Mouse (Mus musculus) kidney, adult 9 months (tissue): ENCODE measurements around the gene Nrxn2.

Experiments used
- DNase-seq: peaks from one replicate; pipeline ENCODE4 v3.0.0; 2022

Nrxn2 gene

GRCm38 (mm10) chr19:6452672-6453310, 34.3 kb downstream of the Nrxn2 start:
- no peak for DNase-seq

DNA sequence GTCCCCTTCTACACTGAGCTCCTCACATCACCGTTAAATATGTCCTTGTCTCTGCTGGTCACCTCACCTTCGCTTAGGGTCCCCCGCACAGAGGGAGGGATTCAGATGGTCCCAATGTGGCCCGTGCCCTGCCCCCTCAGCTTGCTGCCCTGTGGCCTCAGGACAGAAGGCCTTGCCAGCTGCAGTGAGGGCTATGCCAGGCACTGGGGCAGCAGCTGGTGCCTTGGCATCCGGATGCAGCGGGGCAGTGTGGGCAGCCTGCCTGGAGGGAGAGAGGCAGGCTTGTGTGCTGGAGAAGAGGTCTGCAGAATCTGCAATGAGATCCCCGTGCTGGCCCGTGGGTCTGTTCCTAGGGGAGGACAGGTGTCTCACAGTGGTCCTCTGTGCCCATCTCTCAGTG, 34.8 kb downstream of the Nrxn2 start:
- DNase-seq: no peak

- no peak for DNase-seq
Measured at GRCm38 (mm10) chr19:6454041-6454720, 35.6 kb downstream of the Nrxn2 start.

DNA sequence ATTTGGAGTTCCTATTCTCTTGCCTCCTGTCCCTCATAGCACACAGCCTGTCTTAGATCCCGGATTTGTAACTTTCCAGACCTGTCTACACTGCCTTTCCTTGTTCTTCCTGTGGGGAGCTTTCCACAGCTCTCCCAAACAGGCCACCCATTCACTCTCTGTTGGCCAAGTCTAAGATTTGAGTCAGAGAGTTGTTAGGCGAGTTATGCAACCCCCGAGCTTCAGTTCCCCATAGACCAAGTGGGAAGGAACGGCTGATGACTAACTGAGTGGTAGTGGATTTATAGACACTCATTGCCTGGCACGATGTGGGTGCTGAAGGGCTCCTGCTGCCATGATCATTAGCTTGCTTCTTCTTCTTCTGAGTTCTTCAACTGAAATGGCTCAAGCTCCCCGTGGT, 41.0 kb downstream of the Nrxn2 start:
- DNase-seq: no peak

GRCm38 (mm10) chr19:6462841-6463240, 44.3 kb downstream of the Nrxn2 start:
- DNase-seq: no peak

GRCm38 (mm10) chr19:6464306-6465071, 46.0 kb downstream of the Nrxn2 start:
- no peak for DNase-seq

DNA sequence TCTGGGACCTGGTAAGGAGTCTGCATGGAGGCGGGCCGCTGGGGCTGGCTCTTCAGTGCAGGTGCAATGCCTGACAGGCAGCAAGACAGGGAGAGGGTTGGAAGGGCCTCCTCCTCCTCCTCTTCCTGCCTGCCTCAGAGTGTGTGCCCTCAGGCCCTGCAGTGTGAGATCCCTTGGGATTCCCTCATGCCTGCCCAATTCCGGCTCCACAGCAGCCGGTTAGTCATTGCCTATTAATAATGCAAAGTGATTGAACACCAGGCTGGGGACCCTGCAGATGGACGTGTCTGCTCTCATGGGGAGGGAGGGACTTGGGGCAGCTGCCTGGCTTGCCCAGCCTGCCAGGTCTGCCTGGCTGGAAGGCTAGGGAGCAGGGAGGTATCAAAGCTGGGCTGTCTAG, 46.6 kb downstream of the Nrxn2 start:
- DNase-seq: no peak

DNA sequence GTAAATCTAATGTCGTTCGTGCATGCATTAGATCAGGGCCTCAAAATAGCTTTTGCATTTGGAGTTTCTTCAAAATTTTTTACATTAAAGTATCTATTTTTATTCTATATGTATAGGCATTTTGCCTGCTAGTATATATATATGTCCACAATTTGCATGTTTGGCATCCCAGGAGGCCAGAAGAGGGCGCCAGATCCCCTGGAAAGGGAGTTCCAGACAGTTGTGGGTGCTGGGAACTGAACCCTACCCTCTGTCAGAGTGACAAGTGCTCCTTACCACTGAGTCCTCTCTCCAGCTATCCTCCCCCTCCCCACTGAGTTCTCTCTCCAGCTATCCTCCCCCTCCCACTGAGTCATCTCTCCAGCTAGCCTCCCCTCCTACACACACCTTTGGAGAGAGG, 48.4 kb downstream of the Nrxn2 start:
- DNase-seq: no peak

- no peak for DNase-seq
Measured at GRCm38 (mm10) chr19:6467374-6467979, 48.9 kb downstream of the Nrxn2 start.

DNA sequence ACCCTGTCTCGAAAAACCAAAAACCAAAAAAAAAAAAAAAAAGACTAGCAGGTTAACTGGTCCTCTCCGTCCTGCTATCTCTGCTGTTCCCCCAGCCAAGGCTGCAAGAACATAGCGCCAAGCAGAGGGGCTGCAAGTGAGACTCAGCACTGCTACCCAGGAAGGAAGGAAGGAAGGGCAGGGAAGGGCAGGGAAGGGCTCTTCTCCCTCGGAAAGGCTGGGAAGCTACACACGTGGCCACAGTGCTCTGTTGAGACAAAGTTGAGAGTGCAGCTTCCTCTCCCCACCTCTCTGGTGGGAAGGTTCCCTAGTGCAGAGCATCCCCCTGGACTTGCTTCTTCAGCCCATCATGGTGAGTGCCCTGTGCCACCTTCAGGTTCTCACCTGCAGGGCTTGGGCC, 53.1 kb downstream of the Nrxn2 start:
- no peak for DNase-seq

DNA sequence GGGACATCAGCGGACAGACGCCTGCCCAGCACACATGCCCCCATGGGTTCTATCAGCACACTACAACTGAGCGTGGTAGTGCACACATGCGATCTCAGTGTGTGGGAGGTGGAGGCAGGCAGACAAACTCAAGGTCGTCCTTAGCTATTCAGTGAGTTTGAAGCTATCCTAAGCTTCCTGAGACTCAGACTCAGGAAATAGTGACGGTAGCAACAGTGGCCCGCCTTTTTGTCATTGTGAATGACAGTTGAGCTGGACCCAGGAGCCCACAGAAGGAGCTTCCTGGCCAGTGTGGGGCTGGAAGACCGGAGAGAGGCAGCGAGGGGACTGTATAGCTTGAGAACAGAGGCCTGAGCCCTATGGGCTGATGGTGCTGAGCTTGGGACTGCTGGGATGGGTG, 54.3 kb downstream of the Nrxn2 start:
- no peak for DNase-seq

GRCm38 (mm10) chr19:6474706-6475105, 56.2 kb downstream of the Nrxn2 start:
- no peak for DNase-seq

DNA sequence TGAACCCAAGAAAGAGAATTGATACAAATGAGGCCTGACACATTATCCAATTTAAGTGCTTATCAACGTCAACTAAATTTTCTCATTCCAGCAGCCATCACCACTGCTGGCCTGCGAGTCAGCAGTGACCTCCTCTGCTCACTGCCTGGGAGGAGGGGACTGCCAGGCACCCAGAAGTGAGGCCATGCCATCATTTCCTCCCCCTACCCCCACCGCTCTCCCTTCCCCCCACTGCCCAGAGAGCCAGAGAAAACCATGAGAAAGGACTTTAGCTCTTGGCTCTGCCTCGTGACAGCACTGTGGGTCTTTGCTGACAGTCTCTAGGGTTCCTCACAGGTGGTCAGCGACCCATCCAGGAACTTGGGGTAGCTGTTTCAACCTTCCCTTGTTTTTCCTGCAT, 56.6 kb downstream of the Nrxn2 start:
- peak; percentile 24 for DNase-seq

- peak; percentile 18 for DNase-seq
Measured at GRCm38 (mm10) chr19:6477007-6477406, 58.5 kb downstream of the Nrxn2 start.

- DNase-seq: no peak
Measured at GRCm38 (mm10) chr19:6478566-6478965, 60.0 kb downstream of the Nrxn2 start.

DNA sequence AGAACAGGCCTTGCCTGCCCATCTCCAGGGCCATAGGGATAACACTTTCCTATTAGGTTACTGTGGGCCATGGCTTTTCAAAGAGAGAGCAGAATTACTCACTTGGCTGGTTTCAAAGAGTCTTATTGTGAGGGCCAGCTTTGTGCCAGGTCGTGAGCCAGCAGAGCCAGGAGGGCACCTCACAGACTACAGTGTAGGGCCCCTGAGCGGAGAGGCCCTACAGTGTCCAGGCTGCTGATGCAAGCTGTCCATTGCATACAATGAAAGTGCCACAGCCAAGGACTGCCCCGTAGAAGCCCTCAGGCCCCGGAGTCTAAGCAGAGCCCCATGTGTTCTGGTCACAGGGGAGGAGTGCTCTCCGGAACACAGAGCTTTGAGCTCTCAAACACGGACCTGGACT, 64.4 kb downstream of the Nrxn2 start:
- DNase-seq: no peak

- DNase-seq: no peak
Measured at GRCm38 (mm10) chr19:6485059-6485630, 66.6 kb downstream of the Nrxn2 start.

DNA sequence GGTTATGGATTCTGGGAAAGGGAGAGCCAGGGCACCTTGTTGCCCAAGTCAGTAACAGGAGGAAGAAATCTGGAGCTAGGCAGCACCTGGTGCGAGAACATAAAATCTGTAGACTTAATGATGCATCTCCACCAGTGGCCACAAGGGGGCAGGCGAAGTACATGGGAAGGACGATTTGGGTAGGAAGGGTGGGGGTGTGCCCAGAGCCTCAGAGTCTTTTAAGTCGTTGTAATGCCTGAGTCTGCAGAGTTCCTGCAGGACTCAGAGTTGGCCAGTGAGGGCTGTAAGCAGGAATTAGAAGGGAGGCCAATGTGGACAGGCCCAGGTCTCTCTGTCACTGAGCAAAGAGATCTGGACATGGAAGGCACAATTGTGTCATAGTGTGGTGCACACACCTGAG, 70.5 kb downstream of the Nrxn2 start:
- peak; percentile 87 for DNase-seq

GRCm38 (mm10) chr19:6491538-6491937, 73.0 kb downstream of the Nrxn2 start:
- DNase-seq: no peak

- peak; percentile 80 for DNase-seq
Measured at GRCm38 (mm10) chr19:6492124-6492523, 73.6 kb downstream of the Nrxn2 start.

DNA sequence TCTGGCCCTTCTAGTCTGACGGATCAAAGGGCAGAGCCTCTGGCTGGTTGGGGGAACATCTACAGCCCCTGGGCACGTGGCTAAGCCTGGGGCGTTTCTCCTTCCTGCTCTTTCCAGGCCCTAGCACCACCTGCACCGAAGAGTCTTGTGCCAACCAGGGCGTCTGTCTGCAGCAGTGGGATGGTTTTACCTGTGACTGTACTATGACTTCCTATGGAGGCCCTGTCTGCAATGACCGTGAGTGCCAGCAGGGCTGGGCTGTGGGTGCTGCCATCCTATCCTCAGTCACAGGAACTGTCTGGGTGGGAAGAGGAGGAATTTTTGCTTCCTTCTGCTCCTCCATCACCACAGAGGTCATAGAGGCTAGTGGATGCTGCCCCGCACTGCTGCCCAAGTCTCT, 74.7 kb downstream of the Nrxn2 start:
- no peak for DNase-seq

- no peak for DNase-seq
Measured at GRCm38 (mm10) chr19:6494032-6494431, 75.5 kb downstream of the Nrxn2 start.

GRCm38 (mm10) chr19:6494504-6495170, 76.1 kb downstream of the Nrxn2 start:
- no peak for DNase-seq
